Mouse (Mus musculus) limb, embryonic 13.5 days (tissue): ENCODE results near the gene Tmem123. TPM values are rescaled to one million over a fixed set of nuclear protein-coding genes. Genes with fewer than 3 reads are reported as not detected.

Experiments used
- ATAC-seq: fragments of 200-750 bp; cut with Nextera tagmentation; 2 replicates; pipeline ENCODE4 v1.8.0; 2017; ENCODE audit warnings: low read depth, moderate number of reproducible peaks, moderate TSS enrichment; ENCODE audit not compliant: low FRiP score
- H3K27ac ChIP-seq: fragments of 300-500 bp; sonication (generic); 2 replicates; pipeline ENCODE4 v1.5.1; 2015; ENCODE audit warnings: inconsistent platforms, mild to moderate bottlenecking, moderate library complexity
- H3K27me3 ChIP-seq: fragments of 300-500 bp; sonication (generic); 2 replicates; pipeline ENCODE4 v1.6.1; 2015; ENCODE audit warnings: mild to moderate bottlenecking, inconsistent platforms
- H3K36me3 ChIP-seq: fragments of 300-500 bp; sonication (generic); 2 replicates; pipeline ENCODE4 v1.6.1; 2015; ENCODE audit warnings: inconsistent platforms, mild to moderate bottlenecking, moderate library complexity
- H3K4me1 ChIP-seq: fragments of 300-500 bp; sonication (generic); 2 replicates; pipeline ENCODE4 v1.6.1; 2015; ENCODE audit warnings: inconsistent platforms
- H3K4me2 ChIP-seq: fragments of 300-500 bp; sonication (generic); replicated peaks from 2 replicates; pipeline ENCODE4 v1.6.1; 2015; ENCODE audit warnings: inconsistent platforms, mild to moderate bottlenecking, moderate library complexity
- H3K4me3 ChIP-seq: fragments of 300-500 bp; sonication (generic); 2 replicates; pipeline ENCODE4 v1.5.1; 2015; ENCODE audit warnings: moderate library complexity, mild to moderate bottlenecking, inconsistent platforms
- H3K9ac ChIP-seq: fragments of 300-500 bp; sonication (generic); 2 replicates; pipeline ENCODE4 v1.6.1; 2015; ENCODE audit warnings: mild to moderate bottlenecking, inconsistent platforms
- H3K9me3 ChIP-seq: fragments of 300-500 bp; sonication (generic); 2 replicates; pipeline ENCODE4 v1.6.1; 2016; ENCODE audit warnings: inconsistent platforms
- WGBS: fragments of 180-500 bp; shearing (Covaris S2); methylation state at CpG from one replicate; pipeline ENCODE4 v1.1.7; 2015; 5-methylcytosine and 5-hydroxymethylcytosine counted together
- polyA plus RNA-seq: library from polyadenylated mRNA; unstranded; fragments of >200 nt; fragmentation: Nextera tagmentation; extraction: Ambion mirVana; gene quantifications from 2 replicates; pipeline ENCODE4 v1.2.1, GENCODE M21; 2015

Tmem123 gene
- polyA plus RNA-seq, 1 experiment from 2014 or later, result 73.1 TPM

GRCm38 (mm10) chr9:7793561-7793960, 29.7 kb downstream of the Tmem123 start:
- WGBS, result 84% methylated on average over 2 of the region's 2 CpGs
- peaks cover 35% of the 10 kb centered on the region for H3K36me3 ChIP-seq

GRCm38 (mm10) chr9:7795581-7795980, 31.7 kb downstream of the Tmem123 start:
- Histone ChIP-seq H3K9ac (no peak overlapping the region), H3K27ac (no peak overlapping the region), H3K27me3 (no peaks in the 10 kb centered on the region), H3K4me2 (no peak overlapping the region), H3K36me3 (peaks cover 31% of the 10 kb centered on the region), H3K9me3 (no peaks in the 10 kb centered on the region), H3K4me3 (no peak overlapping the region), H3K4me1 (no peaks in the 10 kb centered on the region)
- ATAC-seq, result no peak

More at GRCm38 (mm10) chr9:7793561-7793960, 29.7 kb downstream of the Tmem123 start:
- H3K9me3 ChIP-seq, result no peaks in the 10 kb centered on the region
- no peak overlapping the region for H3K9ac ChIP-seq
- H3K4me3 ChIP-seq, result no peak overlapping the region
- ATAC-seq, result no peak
- no peak overlapping the region for H3K27ac ChIP-seq
- H3K4me1 ChIP-seq, result 0 out of 2 replicates have a peak, but pooled peaks cover 3% of the 10 kb centered on the region
- no peaks in the 10 kb centered on the region for H3K27me3 ChIP-seq
- H3K4me2 ChIP-seq, result no peak overlapping the region

- Histone ChIP-seq H3K36me3 (peaks cover 24% of the 10 kb centered on the region), H3K9ac (no peak overlapping the region), H3K4me1 (no peaks in the 10 kb centered on the region), H3K4me3 (no peak overlapping the region), H3K27me3 (no peaks in the 10 kb centered on the region), H3K4me2 (no peak overlapping the region), H3K9me3 (no peaks in the 10 kb centered on the region), H3K27ac (no peak overlapping the region)
- WGBS, result 80% methylated on average over 6 of the region's 6 CpGs
- ATAC-seq, result no peak
These were observed 32.5 kb downstream of the Tmem123 start for GRCm38 (mm10) chr9:7796129-7796864.

- ATAC-seq, result no peak
- Histone ChIP-seq H3K9ac (no peak overlapping the region), H3K4me2 (no peak overlapping the region), H3K4me3 (no peak overlapping the region), H3K4me1 (no peaks in the 10 kb centered on the region), H3K9me3 (no peaks in the 10 kb centered on the region), H3K27ac (no peak overlapping the region), H3K36me3 (peaks cover 14% of the 10 kb centered on the region), H3K27me3 (no peaks in the 10 kb centered on the region)
- WGBS, result 87% methylated on average over 2 of the region's 2 CpGs
These were observed 33.7 kb downstream of the Tmem123 start for GRCm38 (mm10) chr9:7797542-7797941.

- no peak for ATAC-seq
- Histone ChIP-seq H3K4me2 (no peak overlapping the region), H3K4me1 (no peaks in the 10 kb centered on the region), H3K36me3 (peaks cover 7% of the 10 kb centered on the region), H3K9ac (no peak overlapping the region), H3K27me3 (no peaks in the 10 kb centered on the region), H3K4me3 (no peak overlapping the region), H3K27ac (no peak overlapping the region), H3K9me3 (no peaks in the 10 kb centered on the region)
- 95% methylated on average over 3 of the region's 3 CpGs for WGBS
These were observed 34.7 kb downstream of the Tmem123 start for GRCm38 (mm10) chr9:7798555-7798954.

- Histone ChIP-seq H3K4me1 (no peaks in the 10 kb centered on the region), H3K4me2 (no peak overlapping the region), H3K4me3 (no peak overlapping the region), H3K27ac (no peak overlapping the region), H3K9me3 (peaks cover 6% of the 10 kb centered on the region; the same call in 1 of the 2 replicates), H3K9ac (no peak overlapping the region), H3K36me3 (no peaks in the 10 kb centered on the region), H3K27me3 (no peaks in the 10 kb centered on the region)
- 0 out of 2 replicates have a peak, but pooled peaks have one; percentile 11 for ATAC-seq
- 62% methylated on average over 5 of the region's 5 CpGs for WGBS
These were observed 41.3 kb downstream of the Tmem123 start for GRCm38 (mm10) chr9:7805101-7805506.

- peaks cover 67% of the 10 kb centered on the region for H3K36me3 ChIP-seq
- WGBS, result 84% methylated on average over 3 of the region's 3 CpGs
These were observed 58.9 kb downstream of the Tmem123 start for GRCm38 (mm10) chr9:7822758-7823157.

GRCm38 (mm10) chr9:7824916-7825315, 61.1 kb downstream of the Tmem123 start:
- peaks cover 64% of the 10 kb centered on the region for H3K36me3 ChIP-seq
- no peaks in the 10 kb centered on the region for H3K27me3 ChIP-seq
- no peak for ATAC-seq
- H3K4me1 ChIP-seq, result peaks cover 3% of the 10 kb centered on the region; the same call in 1 of the 2 replicates
- no peak overlapping the region for H3K27ac ChIP-seq
- no peaks in the 10 kb centered on the region for H3K9me3 ChIP-seq
- WGBS, result 95% methylated on average over 5 of the region's 5 CpGs
- no peak overlapping the region for H3K4me2 ChIP-seq
- no peak overlapping the region for H3K4me3 ChIP-seq
- H3K9ac ChIP-seq, result no peak overlapping the region

More at GRCm38 (mm10) chr9:7822758-7823157, 58.9 kb downstream of the Tmem123 start:
- Histone ChIP-seq H3K4me3 (no peak overlapping the region), H3K9me3 (no peaks in the 10 kb centered on the region), H3K4me1 (no peaks in the 10 kb centered on the region), H3K27me3 (no peaks in the 10 kb centered on the region), H3K27ac (no peak overlapping the region), H3K9ac (no peak overlapping the region), H3K4me2 (no peak overlapping the region)
- no peak for ATAC-seq

- H3K36me3 ChIP-seq, result peaks cover 47% of the 10 kb centered on the region
- H3K9me3 ChIP-seq, result no peaks in the 10 kb centered on the region
- no peak for ATAC-seq
- no peak overlapping the region for H3K4me3 ChIP-seq
- 96% methylated on average over 4 of the region's 4 CpGs for WGBS
- no peak overlapping the region for H3K4me2 ChIP-seq
- no peaks in the 10 kb centered on the region for H3K27me3 ChIP-seq
- H3K27ac ChIP-seq, result no peak overlapping the region
- peaks cover 23% of the 10 kb centered on the region for H3K4me1 ChIP-seq
- H3K9ac ChIP-seq, result no peak overlapping the region
These were observed 64.9 kb downstream of the Tmem123 start for GRCm38 (mm10) chr9:7828706-7829105.

GRCm38 (mm10) chr9:7829531-7830528, 66.0 kb downstream of the Tmem123 start:
- H3K36me3 ChIP-seq, result peaks cover 48% of the 10 kb centered on the region
- H3K4me3 ChIP-seq, result no peak overlapping the region
- no peak overlapping the region for H3K27ac ChIP-seq
- WGBS, result 86% methylated on average over 9 of the region's 9 CpGs
- H3K4me2 ChIP-seq, result 0 out of 2 replicates have a peak overlapping the region, but pooled peaks have one; percentile 19
- H3K4me1 ChIP-seq, result peaks cover 28% of the 10 kb centered on the region
- ATAC-seq, result no peak; the same call in 1 of the 2 replicates
- H3K27me3 ChIP-seq, result no peaks in the 10 kb centered on the region
- H3K9me3 ChIP-seq, result no peaks in the 10 kb centered on the region
- H3K9ac ChIP-seq, result no peak overlapping the region

- 87% methylated on average over 6 of the region's 6 CpGs for WGBS
- no peak overlapping the region for H3K9ac ChIP-seq
- no peak for ATAC-seq
- H3K4me2 ChIP-seq, result peak overlapping the region; percentile 30
- peaks cover 34% of the 10 kb centered on the region for H3K4me1 ChIP-seq
- no peaks in the 10 kb centered on the region for H3K27me3 ChIP-seq
- H3K36me3 ChIP-seq, result peaks cover 29% of the 10 kb centered on the region
- no peak overlapping the region for H3K4me3 ChIP-seq
- no peaks in the 10 kb centered on the region for H3K9me3 ChIP-seq
- no peak overlapping the region for H3K27ac ChIP-seq
These were observed 69.6 kb downstream of the Tmem123 start for GRCm38 (mm10) chr9:7833421-7833820.

- H3K4me3 ChIP-seq, result no peak overlapping the region
- H3K9me3 ChIP-seq, result no peaks in the 10 kb centered on the region
- WGBS, result 86% methylated on average over 1 of the region's 1 CpGs
- H3K4me1 ChIP-seq, result peaks cover 27% of the 10 kb centered on the region
- no peaks in the 10 kb centered on the region for H3K27me3 ChIP-seq
- H3K4me2 ChIP-seq, result peak overlapping the region; percentile 69; the same call in 1 of the 2 replicates
- peaks cover 19% of the 10 kb centered on the region for H3K36me3 ChIP-seq
- no peak for ATAC-seq
- no peak overlapping the region for H3K27ac ChIP-seq
- no peak overlapping the region for H3K9ac ChIP-seq
These were observed 71.5 kb downstream of the Tmem123 start for GRCm38 (mm10) chr9:7835302-7835701.
